Mouse (Mus musculus) thymus, adult 2 months (tissue): ENCODE data around the gene Zfp711.

ENCODE experiments used
- CTCF ChIP-seq: fragments of 200-500 bp; IDR thresholded peaks from 2 replicates; pipeline ENCODE4 v1.5.1; 2012; ENCODE audit warnings: mild to moderate bottlenecking, control low read depth, low read length, moderate library complexity, borderline replicate concordance; ENCODE audit not compliant: control insufficient read depth, poor library complexity, insufficient read depth; ENCODE audit errors: extremely low read depth
- POLR2A ChIP-seq: fragments of 200-500 bp; IDR thresholded peaks from 2 replicates; pipeline ENCODE4 v1.6.1; 2012; ENCODE audit warnings: mild to moderate bottlenecking, low read length, control low read depth, moderate library complexity; ENCODE audit not compliant: control insufficient read depth, poor library complexity, insufficient read depth; ENCODE audit errors: extremely low read depth

- no peak for TF ChIP-seq CTCF
- no peak for TF ChIP-seq POLR2A
Measured at GRCm38 (mm10) chrX:112601306-112602120, 1.2 kb downstream of the Zfp711 start.
